Mouse (Mus musculus) spleen, adult 10 weeks (tissue): ENCODE measurements around the gene Tmem200b. TPM values are rescaled to one million over a fixed set of nuclear protein-coding genes. Genes with fewer than 3 reads are reported as not detected.

Source experiments
- polyA plus RNA-seq: library from polyadenylated mRNA; stranded (reverse); fragments of 350-450 nt; fragmentation: Illumina TruSeq; extraction: RNeasy Lipid Tissue Mini Kit (QIAGEN cat#74804); gene quantifications from one replicate; pipeline ENCODE4 v1.2.3, GENCODE M21; 2015; ENCODE audit warnings: low replicate concordance; ENCODE audit not compliant: insufficient read depth

Gene Tmem200b
- polyA plus RNA-seq: 0.52 TPM

DNA sequence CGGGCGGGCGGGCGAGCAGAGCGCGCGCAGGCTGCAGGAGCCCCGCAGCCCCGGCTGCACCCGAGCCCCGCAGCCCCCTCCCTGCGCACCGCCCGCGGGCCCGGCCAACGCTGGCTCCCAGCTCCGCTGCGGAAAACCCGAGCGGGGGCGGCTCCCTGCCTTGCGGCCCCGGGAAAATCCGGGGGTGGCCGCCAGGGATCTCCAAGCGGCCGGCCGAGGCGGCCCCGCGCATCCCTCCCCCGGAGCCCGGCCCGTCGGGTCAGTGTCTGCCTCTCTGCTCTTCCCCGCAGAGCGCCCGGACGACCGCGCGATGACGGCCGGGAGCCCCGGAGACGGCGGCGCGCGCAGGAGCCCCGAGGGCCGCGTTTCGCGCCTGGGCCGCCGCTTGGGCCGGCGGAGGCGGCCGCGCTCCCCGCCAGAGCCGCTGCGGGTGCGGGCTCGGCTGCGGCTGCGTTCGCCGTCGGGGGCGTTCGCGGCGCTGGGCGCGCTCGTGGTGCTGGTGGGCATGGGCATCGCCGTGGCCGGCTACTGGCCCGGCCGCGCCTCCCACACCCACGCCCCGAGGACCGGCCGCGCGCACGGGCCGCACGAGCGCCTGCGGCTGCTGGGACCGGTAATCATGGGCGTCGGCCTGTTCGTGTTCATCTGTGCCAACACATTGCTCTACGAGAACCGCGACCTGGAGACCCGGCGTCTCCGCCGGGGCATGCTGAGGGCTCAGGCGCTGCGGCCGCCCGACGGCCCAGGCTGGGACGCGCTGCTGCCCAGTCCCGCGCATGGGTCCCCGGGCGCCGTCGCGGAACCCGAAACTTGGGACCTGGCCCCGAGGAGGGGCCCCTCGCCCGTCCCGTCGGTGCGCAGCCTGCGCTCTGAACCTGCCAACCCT is at the start of gene Tmem200b:
Gene Tmem200b (plus strand): TSS at position 311 of the 886 bp plus-strand sequence.

DNA sequence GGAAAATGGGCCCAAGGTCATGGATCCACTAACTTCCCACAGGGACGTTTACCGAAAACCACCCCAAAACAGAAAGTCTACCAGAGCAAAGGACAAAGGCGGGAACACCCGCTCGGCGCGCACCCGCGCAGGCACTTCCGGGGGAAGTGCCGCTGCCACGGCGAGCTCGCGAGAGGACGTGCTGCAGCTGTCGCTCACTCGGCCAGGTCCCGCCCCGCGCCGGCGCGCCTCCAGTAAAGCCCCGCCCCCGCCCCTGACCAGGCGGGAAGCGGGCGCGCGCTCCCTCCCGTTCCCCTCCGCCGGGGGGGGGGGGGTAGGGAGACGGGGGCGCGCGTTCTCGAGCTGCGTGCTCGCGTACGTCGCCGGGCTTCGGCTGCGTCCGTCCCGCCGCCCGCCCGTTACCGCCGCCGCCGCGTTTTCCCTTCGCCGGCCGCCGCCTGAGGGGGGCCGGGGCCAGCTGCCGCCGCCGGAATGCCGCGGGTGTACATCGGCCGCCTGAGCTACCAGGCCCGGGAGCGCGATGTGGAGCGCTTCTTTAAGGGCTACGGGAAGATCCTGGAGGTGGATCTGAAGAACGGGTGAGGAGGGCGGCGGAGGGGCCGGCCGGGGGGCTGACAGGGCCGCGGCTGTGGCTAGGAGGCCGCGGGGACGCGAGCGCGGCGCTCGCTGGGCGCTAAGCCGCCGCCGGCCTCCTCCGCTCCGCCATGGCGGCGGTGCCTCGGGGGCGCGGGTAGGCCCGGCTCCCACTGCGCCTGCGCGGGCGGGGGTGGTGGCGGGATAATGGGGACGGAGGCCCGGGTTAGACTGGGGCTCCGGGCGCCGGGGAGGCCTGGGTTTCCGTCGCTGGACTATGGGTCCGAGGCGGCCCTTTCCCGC is 48.0 kb upstream of the Tmem200b start, which contains the start of gene Srsf4:
Gene Srsf4 (plus strand): TSS at position 325 of the 876 bp plus-strand sequence.

Other genes starting within 250 kb of the Tmem200b start
- 0.68 TPM for gene Ptpru, start 83.5 kb upstream of the Tmem200b start, polyA plus RNA-seq
- 27.0 TPM for gene Mecr, start 78.3 kb upstream of the Tmem200b start, polyA plus RNA-seq
- gene Srsf4, start 48.2 kb upstream of the Tmem200b start, polyA plus RNA-seq: 44.7 TPM
- gene Gm10300, start 152.9 kb downstream of the Tmem200b start, polyA plus RNA-seq: not detected
- gene Epb41, start 153.6 kb downstream of the Tmem200b start, polyA plus RNA-seq: 183 TPM
- gene Oprd1, start 222.7 kb downstream of the Tmem200b start, polyA plus RNA-seq: 0.37 TPM